Mouse (Mus musculus) MEL (cell line): Measurements from ENCODE around the gene Lsm12. TPM values are rescaled to one million over a fixed set of nuclear protein-coding genes. Genes with fewer than 3 reads are reported as not detected.

Experiments
- DNase-seq: peaks from one replicate; pipeline ENCODE4 v3.0.0; 2011; ENCODE audit warnings: low read depth, low spot score
- H3K27ac ChIP-seq: 2 replicates; pipeline ENCODE4 v1.5.1; 2012; ENCODE audit warnings: low read depth, mild to moderate bottlenecking, control low read depth, low read length, moderate library complexity; ENCODE audit not compliant: control insufficient read depth
- H3K27me3 ChIP-seq, 2 experiments: fragments of 150-350 bp in 1 of 2; sonication (generic) in 1 of 2; 2 replicates each; pipeline ENCODE4 v1.6.1; 2012; ENCODE audit warnings: low read length in 2 of 2, mild to moderate bottlenecking in 2 of 2, improper control_type of control experiment in 1 of 2, moderate library complexity in 1 of 2; ENCODE audit not compliant: insufficient read depth in 2 of 2, control insufficient read depth in 1 of 2
- H3K36me3 ChIP-seq, 2 experiments: 2 replicates each; pipeline ENCODE4 v1.6.1; 2012 to 2014; ENCODE audit warnings: low read length in 2 of 2, improper control_type of control experiment in 1 of 2, inconsistent platforms in 1 of 2, mild to moderate bottlenecking in 1 of 2; ENCODE audit not compliant: insufficient read depth in 2 of 2, control insufficient read depth in 1 of 2
- H3K4me1 ChIP-seq, 2 experiments: fragments of 150-350 bp in 1 of 2; sonication (generic) in 1 of 2; 2 replicates each; pipeline ENCODE4 v1.6.1; 2012; ENCODE audit warnings: low read length in 2 of 2, improper control_type of control experiment in 1 of 2, mild to moderate bottlenecking in 1 of 2; ENCODE audit not compliant: insufficient read depth in 2 of 2, control insufficient read depth in 1 of 2
- H3K4me3 ChIP-seq, 2 experiments: fragments of 150-350 bp in 1 of 2; sonication (generic) in 1 of 2; 2 replicates each; pipeline ENCODE4 v1.5.1; 2012; ENCODE audit warnings: low read depth in 2 of 2, low read length in 2 of 2, mild to moderate bottlenecking in 2 of 2, moderate library complexity in 2 of 2, control low read depth in 1 of 2, improper control_type of control experiment in 1 of 2; ENCODE audit not compliant: control insufficient read depth in 1 of 2, insufficient read depth in 1 of 2
- H3K79me2 ChIP-seq: 2 replicates; pipeline ENCODE4 v1.6.1; 2012; ENCODE audit warnings: mild to moderate bottlenecking, low read length, moderate library complexity; ENCODE audit not compliant: control insufficient read depth, poor library complexity, insufficient read depth
- H3K9ac ChIP-seq: 2 replicates; pipeline ENCODE4 v1.6.1; 2012; ENCODE audit warnings: low read depth, mild to moderate bottlenecking, control low read depth, low read length, moderate library complexity; ENCODE audit not compliant: control insufficient read depth, poor library complexity, severe bottlenecking
- H3K9me3 ChIP-seq: fragments of 150-350 bp; sonication (generic); replicated peaks from 2 replicates; pipeline ENCODE4 v1.6.1; 2012; ENCODE audit warnings: mild to moderate bottlenecking, low read length, improper control_type of control experiment, moderate library complexity; ENCODE audit not compliant: insufficient read depth
- BHLHE40 ChIP-seq: IDR thresholded peaks from 2 replicates; pipeline ENCODE4 v1.6.1; 2012; ENCODE audit warnings: low read depth, mild to moderate bottlenecking, inconsistent platforms, low read length, improper control_type of control experiment, borderline replicate concordance
- CHD1 ChIP-seq: IDR thresholded peaks from 2 replicates; pipeline ENCODE4 v1.6.1; 2012; ENCODE audit warnings: low read depth, mild to moderate bottlenecking, inconsistent platforms, low read length, improper control_type of control experiment
- CTCF ChIP-seq, 3 experiments: IDR thresholded peaks in 2 of 3; conservative IDR thresholded peaks in 1 of 3; 2 replicates each; pipeline ENCODE4 v1.5.1; 2011 to 2012; ENCODE audit warnings: low read length in 3 of 3, low read depth in 2 of 3, mild to moderate bottlenecking in 2 of 3, improper control_type of control experiment in 1 of 3, inconsistent platforms in 1 of 3, mixed read lengths in 1 of 3, moderate library complexity in 1 of 3; ENCODE audit not compliant: control insufficient read depth in 1 of 3, insufficient read depth in 1 of 3, poor library complexity in 1 of 3, severe bottlenecking in 1 of 3
- ELF1 ChIP-seq: IDR thresholded peaks from 2 replicates; pipeline ENCODE4 v1.6.1; 2014; ENCODE audit warnings: low read depth, mild to moderate bottlenecking, inconsistent platforms, low read length, improper control_type of control experiment, moderate library complexity
- EP300 ChIP-seq, 2 experiments: IDR thresholded peaks; 2 replicates each; pipeline ENCODE4 v1.6.1; 2011; ENCODE audit warnings: improper control_type of control experiment in 2 of 2, low read length in 2 of 2, low read depth in 1 of 2, mild to moderate bottlenecking in 1 of 2
- ETS1 ChIP-seq: IDR thresholded peaks from 2 replicates; pipeline ENCODE4 v1.6.1; 2012; ENCODE audit warnings: low read depth, mild to moderate bottlenecking, inconsistent platforms, low read length, improper control_type of control experiment, moderate library complexity
- GATA1 ChIP-seq: IDR thresholded peaks from 2 replicates; pipeline ENCODE4 v1.6.1; 2011; ENCODE audit warnings: low read depth, low read length, improper control_type of control experiment
- HCFC1 ChIP-seq: IDR thresholded peaks from 2 replicates; pipeline ENCODE4 v1.6.1; 2012; ENCODE audit warnings: low read depth, mild to moderate bottlenecking, inconsistent platforms, low read length, improper control_type of control experiment, moderate library complexity
- KAT2A ChIP-seq: conservative IDR thresholded peaks from 2 replicates; pipeline ENCODE4 v1.6.1; 2012; ENCODE audit warnings: low read depth, low read length, improper control_type of control experiment, inconsistent platforms
- MAFK ChIP-seq: IDR thresholded peaks from 2 replicates; pipeline ENCODE4 v1.6.1; 2011; ENCODE audit warnings: low read depth, mild to moderate bottlenecking, low read length, improper control_type of control experiment, borderline replicate concordance
- MAX ChIP-seq: IDR thresholded peaks from 2 replicates; pipeline ENCODE4 v1.6.1; 2011; ENCODE audit warnings: low read length, improper control_type of control experiment
- MAZ ChIP-seq: IDR thresholded peaks from 2 replicates; pipeline ENCODE4 v1.6.1; 2012; ENCODE audit warnings: low read depth, mild to moderate bottlenecking, inconsistent platforms, low read length, improper control_type of control experiment
- MEF2A ChIP-seq: IDR thresholded peaks from 2 replicates; pipeline ENCODE4 v1.6.1; 2014; ENCODE audit warnings: low read depth, mild to moderate bottlenecking, inconsistent platforms, low read length, improper control_type of control experiment; ENCODE audit not compliant: poor library complexity, insufficient replicate concordance, severe bottlenecking; ENCODE audit errors: extremely low read depth
- MXI1 ChIP-seq: IDR thresholded peaks from 2 replicates; pipeline ENCODE4 v1.6.1; 2011; ENCODE audit warnings: mild to moderate bottlenecking, low read depth, low read length, improper control_type of control experiment
- MYB ChIP-seq: IDR thresholded peaks from 2 replicates; pipeline ENCODE4 v1.6.1; 2011; ENCODE audit warnings: mild to moderate bottlenecking, low read depth, low read length, improper control_type of control experiment
- MYC ChIP-seq: IDR thresholded peaks from 2 replicates; pipeline ENCODE4 v1.6.1; 2011; ENCODE audit warnings: low read depth, mild to moderate bottlenecking, low read length, improper control_type of control experiment, moderate library complexity
- NELFE ChIP-seq: IDR thresholded peaks from 2 replicates; pipeline ENCODE4 v1.6.1; 2011; ENCODE audit warnings: low read depth, low read length, improper control_type of control experiment
- NRF1 ChIP-seq: IDR thresholded peaks from 2 replicates; pipeline ENCODE4 v1.6.1; 2014; ENCODE audit warnings: low read depth, mild to moderate bottlenecking, inconsistent platforms, low read length, improper control_type of control experiment, moderate library complexity; ENCODE audit not compliant: poor library complexity, insufficient read depth, severe bottlenecking
- POLR2A ChIP-seq, 2 experiments: IDR thresholded peaks; 2 replicates each; pipeline ENCODE4 v1.6.1; 2011 to 2012; ENCODE audit warnings: low read length in 2 of 2, mild to moderate bottlenecking in 2 of 2, control low read depth in 1 of 2, improper control_type of control experiment in 1 of 2, low read depth in 1 of 2, moderate library complexity in 1 of 2; ENCODE audit not compliant: control insufficient read depth in 1 of 2, insufficient read depth in 1 of 2, poor library complexity in 1 of 2
- POLR2AphosphoS2 ChIP-seq: IDR thresholded peaks from 2 replicates; pipeline ENCODE4 v1.6.1; 2011; ENCODE audit warnings: low read length, improper control_type of control experiment
- POLR2AphosphoS5 ChIP-seq: IDR thresholded peaks from 2 replicates; pipeline ENCODE4 v1.6.1; 2012; ENCODE audit warnings: low read depth, borderline replicate concordance, mild to moderate bottlenecking, inconsistent platforms, low read length, moderate library complexity, mixed read lengths
- RAD21 ChIP-seq: IDR thresholded peaks from 2 replicates; pipeline ENCODE4 v1.6.1; 2011; ENCODE audit warnings: mild to moderate bottlenecking, low read depth, low read length, improper control_type of control experiment
- RCOR1 ChIP-seq: IDR thresholded peaks from 2 replicates; pipeline ENCODE4 v1.6.1; 2012; ENCODE audit warnings: low read depth, mild to moderate bottlenecking, inconsistent platforms, low read length, improper control_type of control experiment
- SIN3A ChIP-seq: IDR thresholded peaks from 2 replicates; pipeline ENCODE4 v1.6.1; 2012; ENCODE audit warnings: low read length, improper control_type of control experiment, inconsistent platforms
- SMC3 ChIP-seq: IDR thresholded peaks from 2 replicates; pipeline ENCODE4 v1.6.1; 2011; ENCODE audit warnings: low read depth, low read length, improper control_type of control experiment
- TBP ChIP-seq: IDR thresholded peaks from 2 replicates; pipeline ENCODE4 v1.8.0; 2011; ENCODE audit warnings: low read depth, low read length, improper control_type of control experiment
- TCF12 ChIP-seq: IDR thresholded peaks from 2 replicates; pipeline ENCODE4 v1.6.1; 2014; ENCODE audit warnings: low read depth, mild to moderate bottlenecking, inconsistent platforms, low read length, improper control_type of control experiment, moderate library complexity
- UBTF ChIP-seq: IDR thresholded peaks from 2 replicates; pipeline ENCODE4 v1.6.1; 2012; ENCODE audit warnings: low read depth, mild to moderate bottlenecking, inconsistent platforms, low read length, improper control_type of control experiment, moderate library complexity, borderline replicate concordance; ENCODE audit not compliant: insufficient read depth
- ZC3H11A ChIP-seq: IDR thresholded peaks from 2 replicates; pipeline ENCODE4 v1.6.1; 2012; ENCODE audit warnings: low read depth, mild to moderate bottlenecking, inconsistent platforms, low read length, improper control_type of control experiment
- ZKSCAN1 ChIP-seq: IDR thresholded peaks from 2 replicates; pipeline ENCODE4 v1.6.1; 2012; ENCODE audit warnings: low read depth, mild to moderate bottlenecking, inconsistent platforms, low read length, improper control_type of control experiment, moderate library complexity
- ZNF384 ChIP-seq: IDR thresholded peaks from 2 replicates; pipeline ENCODE4 v1.6.1; 2012; ENCODE audit warnings: low read depth, mild to moderate bottlenecking, inconsistent platforms, low read length, improper control_type of control experiment
- polyA plus RNA-seq, 2 experiments: library from polyadenylated mRNA; stranded (reverse) in 1 of 2; unstranded in 1 of 2; fragments of >175 nt in 1 of 2; fragments of >200 nt in 1 of 2; gene quantifications; 2 replicates each; pipeline versions ENCODE4 v1.2.1 to v1.2.4; 2012; ENCODE audit warnings: low replicate concordance in 2 of 2, low read depth in 1 of 2; ENCODE audit not compliant: insufficient read length in 2 of 2, insufficient read depth in 1 of 2, missing spikeins in 1 of 2
- total RNA-seq: library from RNA; depleted of rRNA; stranded (reverse); fragments of 300-350 nt; gene quantifications from 2 replicates; pipeline ENCODE4 v1.2.3, GENCODE M21; 2012

Lsm12 gene
- total and polyA plus RNA-seq, 3 experiments = 75.0 to 150 (median 128) TPM

- no peaks in the 10 kb centered on the region for H3K79me2 ChIP-seq
- peak overlapping the region; percentile 69 for H3K27ac ChIP-seq
- no peaks in the 10 kb centered on the region; a peak in 1 of 4 replicates for H3K36me3 ChIP-seq
- peaks cover 2 to 5% of the 10 kb centered on the region in 2 experiments; a peak in 1 of 4 replicates for H3K4me1 ChIP-seq
- DNase-seq = peak; percentile 94
- no peaks in the 10 kb centered on the region for H3K9me3 ChIP-seq
- TF ChIP-seq RAD21 (no peak), GATA1 (peak; percentile 68), RCOR1 (no peak; the same call in 1 of the 2 replicates), ZNF384 (0 out of 2 replicates have a peak, but pooled peaks have one; percentile 2), NRF1 (peak; percentile 60), MYB (no peak), TBP (peak; percentile 98), ZC3H11A (peak; percentile 36; the same call in 1 of the 2 replicates), MXI1 (peak; percentile 74), SIN3A (peak; percentile 58), POLR2A (IDR thresholded peaks at IDR 0.05; ENCODE audit: control insufficient read depth in 1 of 2, insufficient read depth in 1 of 2, low read depth in 1 of 2, low read length in 2 of 2, poor library complexity in 1 of 2) (no peak), MEF2A (no peak), MAZ (0 out of 2 replicates have a peak, but pooled peaks have one; percentile 34), ETS1 (peak; percentile 54; the same call in 1 of the 2 replicates), HCFC1 (peak; percentile 51; the same call in 1 of the 2 replicates), MAFK (no peak), BHLHE40 (no peak), KAT2A (peak; percentile 25; the same call in 1 of the 2 replicates), CTCF (IDR thresholded peaks at IDR 0.05 in 2 of 3, conservative IDR thresholded peaks at IDR 0.05 in 1 of 3; ENCODE audit: control insufficient read depth in 1 of 3, insufficient read depth in 1 of 3, low read depth in 2 of 3, low read length in 3 of 3, poor library complexity in 1 of 3, severe bottlenecking in 1 of 3) (peak in 2 of 3 experiments; percentile 15 to 17; a peak in 2 of 6 replicates), POLR2AphosphoS5 (no peak), MAX (peak; percentile 66; the same call in 1 of the 2 replicates), POLR2AphosphoS2 (no peak), MYC (peak; percentile 56; the same call in 1 of the 2 replicates), ELF1 (peak; percentile 56), UBTF (no peak), SMC3 (peak; percentile 43), TCF12 (peak; percentile 38; the same call in 1 of the 2 replicates), ZKSCAN1 (0 out of 2 replicates have a peak, but pooled peaks have one; percentile 33), CHD1 (peak; percentile 92), EP300 (IDR thresholded peaks at IDR 0.05; ENCODE audit: low read depth in 1 of 2, low read length in 2 of 2) (peak in 1 of 2 experiments; percentile 42; a peak in 1 of 4 replicates), NELFE (peak; percentile 36)
- no peaks in the 10 kb centered on the region; a peak in 2 of 4 replicates for H3K27me3 ChIP-seq
- peak overlapping the region; percentile 63 for H3K9ac ChIP-seq
- peak overlapping the region; percentile 59 to 82 for H3K4me3 ChIP-seq
Observed at GRCm38 (mm10) chr11:102137625-102138446, 47.3 kb downstream of the Lsm12 start.
